Mouse (Mus musculus) midbrain, embryonic 10.5 days (tissue): ENCODE data around the gene Mgat1. TPM values are rescaled to one million over a fixed set of nuclear protein-coding genes. Genes with fewer than 3 reads are reported as not detected.

ENCODE experiments used
- DNase-seq: peaks from one replicate; pipeline ENCODE4 v3.0.0-alpha.2; 2017; ENCODE audit warnings: low spot score
- H3K27ac ChIP-seq: fragments of 300-500 bp; sonication (generic); replicated peaks from 2 replicates; pipeline ENCODE4 v1.5.1; 2016; ENCODE audit warnings: mild to moderate bottlenecking
- H3K27me3 ChIP-seq: fragments of 300-500 bp; sonication (generic); 2 replicates; pipeline ENCODE4 v1.6.1; 2016; ENCODE audit warnings: low read depth, mild to moderate bottlenecking; ENCODE audit not compliant: poor library complexity, severe bottlenecking
- H3K36me3 ChIP-seq: fragments of 300-500 bp; sonication (generic); 2 replicates; pipeline ENCODE4 v1.6.1; 2016; ENCODE audit warnings: mild to moderate bottlenecking, moderate library complexity
- H3K4me1 ChIP-seq: fragments of 300-500 bp; sonication (generic); 2 replicates; pipeline ENCODE4 v1.6.1; 2016
- H3K4me3 ChIP-seq: fragments of 300-500 bp; sonication (generic); 2 replicates; pipeline ENCODE4 v1.5.1; 2016; ENCODE audit warnings: mild to moderate bottlenecking, moderate library complexity
- H3K9me3 ChIP-seq: fragments of 300-500 bp; sonication (generic); replicated peaks from 2 replicates; pipeline ENCODE4 v1.6.1; 2016; ENCODE audit warnings: mild to moderate bottlenecking
- WGBS: fragments of 180-500 bp; shearing (Covaris S2); methylation state at CpG from one replicate; pipeline ENCODE4 v1.1.7; 2016; 5-methylcytosine and 5-hydroxymethylcytosine counted together
- polyA plus RNA-seq: library from polyadenylated mRNA; unstranded; fragments of >200 nt; fragmentation: Nextera tagmentation; extraction: Ambion mirVana; gene quantifications from 2 replicates; pipeline ENCODE4 v1.2.1, GENCODE M21; 2016

The Mgat1 gene
- polyA plus RNA-seq, 1 experiment from 2014 or later = 41.2 TPM

GRCm38 (mm10) chr11:49245634-49246415 is 1.8 kb downstream of the Mgat1 start:
- Histone ChIP-seq H3K4me3 (peak overlapping the region; percentile 69), H3K27me3 (no peaks in the 10 kb centered on the region), H3K9me3 (no peaks in the 10 kb centered on the region), H3K4me1 (peaks cover 65% of the 10 kb centered on the region), H3K36me3 (no peaks in the 10 kb centered on the region), H3K27ac (no peak overlapping the region; the same call in 1 of the 2 replicates)
- no peak for DNase-seq
- WGBS = 25% methylated on average over 12 of the region's 12 CpGs

GRCm38 (mm10) chr11:49246523-49246922 is 2.5 kb downstream of the Mgat1 start:
- Histone ChIP-seq H3K27me3 (no peaks in the 10 kb centered on the region), H3K27ac (no peak overlapping the region), H3K9me3 (no peaks in the 10 kb centered on the region), H3K4me3 (no peak overlapping the region), H3K36me3 (no peaks in the 10 kb centered on the region), H3K4me1 (peaks cover 72% of the 10 kb centered on the region)
- no peak for DNase-seq
- WGBS = 90% methylated on average over 4 of the region's 4 CpGs

GRCm38 (mm10) chr11:49247255-49247654 is 3.3 kb downstream of the Mgat1 start:
- H3K36me3 ChIP-seq = 0 out of 2 replicates have a peak, but pooled peaks cover 6% of the 10 kb centered on the region
- H3K4me1 ChIP-seq = peaks cover 78% of the 10 kb centered on the region
- H3K4me3 ChIP-seq = no peak overlapping the region
- H3K9me3 ChIP-seq = no peaks in the 10 kb centered on the region
- H3K27ac ChIP-seq = no peak overlapping the region
- DNase-seq = no peak
- 72% methylated on average over 2 of the region's 2 CpGs for whole genome bisulfite sequencing
- no peaks in the 10 kb centered on the region for H3K27me3 ChIP-seq

- 60% methylated on average over 6 of the region's 6 CpGs for WGBS
Observed at GRCm38 (mm10) chr11:49248226-49248973, 4.4 kb downstream of the Mgat1 start.

GRCm38 (mm10) chr11:49248974-49249700 is 5.1 kb downstream of the Mgat1 start:
- peak overlapping the region; percentile 92; the same call in 1 of the 2 replicates for H3K27ac ChIP-seq
- no peak for DNase-seq
- 67% methylated on average over 6 of the region's 6 CpGs for WGBS

More at GRCm38 (mm10) chr11:49248226-49248973, 4.4 kb downstream of the Mgat1 start:
- Histone ChIP-seq H3K9me3 (no peaks in the 10 kb centered on the region), H3K4me1 (peaks cover 70% of the 10 kb centered on the region), H3K36me3 (peaks cover 15% of the 10 kb centered on the region), H3K27ac (no peak overlapping the region), H3K4me3 (no peak overlapping the region), H3K27me3 (no peaks in the 10 kb centered on the region)
- DNase-seq = no peak

GRCm38 (mm10) chr11:49249811-49250421 is 5.9 kb downstream of the Mgat1 start:
- Histone ChIP-seq H3K4me3 (peak overlapping the region; percentile 71), H3K4me1 (peaks cover 60% of the 10 kb centered on the region), H3K36me3 (peaks cover 30% of the 10 kb centered on the region), H3K27ac (peak overlapping the region; percentile 92), H3K27me3 (no peaks in the 10 kb centered on the region), H3K9me3 (no peaks in the 10 kb centered on the region)
- 28% methylated on average over 10 of the region's 10 CpGs for WGBS
- DNase-seq = no peak

More at GRCm38 (mm10) chr11:49248974-49249700, 5.1 kb downstream of the Mgat1 start:
- Histone ChIP-seq H3K36me3 (peaks cover 22% of the 10 kb centered on the region), H3K4me3 (no peak overlapping the region), H3K9me3 (no peaks in the 10 kb centered on the region), H3K4me1 (peaks cover 68% of the 10 kb centered on the region), H3K27me3 (no peaks in the 10 kb centered on the region)

GRCm38 (mm10) chr11:49250422-49251379 is 6.7 kb downstream of the Mgat1 start:
- Histone ChIP-seq H3K4me3 (peak overlapping the region; percentile 71), H3K9me3 (no peaks in the 10 kb centered on the region), H3K36me3 (peaks cover 38% of the 10 kb centered on the region), H3K27me3 (no peaks in the 10 kb centered on the region), H3K4me1 (peaks cover 52% of the 10 kb centered on the region), H3K27ac (peak overlapping the region; percentile 92)
- DNase-seq = peak; percentile 84
- 2% methylated on average over 45 of the region's 45 CpGs for WGBS

- no peak for DNase-seq
- Histone ChIP-seq H3K27me3 (no peaks in the 10 kb centered on the region), H3K9me3 (no peaks in the 10 kb centered on the region), H3K36me3 (peaks cover 41% of the 10 kb centered on the region), H3K27ac (peak overlapping the region; percentile 92; the same call in 1 of the 2 replicates), H3K4me1 (peaks cover 47% of the 10 kb centered on the region), H3K4me3 (peak overlapping the region; percentile 71)
- WGBS = 78% methylated on average over 7 of the region's 7 CpGs
Observed at GRCm38 (mm10) chr11:49251380-49251761, 7.4 kb downstream of the Mgat1 start.

- peaks cover 46% of the 10 kb centered on the region for H3K36me3 ChIP-seq
- no peak for DNase-seq
- no peaks in the 10 kb centered on the region for H3K27me3 ChIP-seq
- H3K4me3 ChIP-seq = no peak overlapping the region
- no peak overlapping the region for H3K27ac ChIP-seq
- peaks cover 40% of the 10 kb centered on the region for H3K4me1 ChIP-seq
- H3K9me3 ChIP-seq = no peaks in the 10 kb centered on the region
- WGBS = 94% methylated on average over 5 of the region's 5 CpGs
Observed at GRCm38 (mm10) chr11:49252048-49252447, 8.1 kb downstream of the Mgat1 start.

GRCm38 (mm10) chr11:49253035-49253434 is 9.0 kb downstream of the Mgat1 start:
- H3K36me3 ChIP-seq = peaks cover 51% of the 10 kb centered on the region
- no peak overlapping the region for H3K27ac ChIP-seq
- no peaks in the 10 kb centered on the region for H3K27me3 ChIP-seq
- H3K4me1 ChIP-seq = peaks cover 36% of the 10 kb centered on the region
- 94% methylated on average over 6 of the region's 6 CpGs for WGBS
- no peaks in the 10 kb centered on the region for H3K9me3 ChIP-seq
- no peak for DNase-seq
- no peak overlapping the region for H3K4me3 ChIP-seq

GRCm38 (mm10) chr11:49259296-49259695 is 15.3 kb downstream of the Mgat1 start:
- DNase-seq = no peak
- no peaks in the 10 kb centered on the region for H3K4me1 ChIP-seq
- no peak overlapping the region for H3K4me3 ChIP-seq
- H3K27me3 ChIP-seq = no peaks in the 10 kb centered on the region
- 97% methylated on average over 2 of the region's 2 CpGs for WGBS
- H3K36me3 ChIP-seq = peaks cover 60% of the 10 kb centered on the region
- H3K9me3 ChIP-seq = no peaks in the 10 kb centered on the region
- H3K27ac ChIP-seq = no peak overlapping the region
